Mouse (Mus musculus) CD4-positive, CD25-positive, alpha-beta regulatory T cell, adult 2 months (primary cell): Measurements from ENCODE around the gene Fancd2.
A peak's percentile ranks its signal among the peaks of the same experiment; 100 is the strongest.

Source experiments
- DNase-seq: peaks from one replicate; pipeline ENCODE4 v3.0.0-alpha.2; 2012; ENCODE audit warnings: low read depth, low spot score

Fancd2 gene

GRCm38 (mm10) chr6:113530932-113531839, at the start of gene Fancd2, which contains the start of gene Emc3:
TSS of gene Fancd2 (plus strand) at chr6:113531682.
TSS of gene Emc3 (minus strand) at chr6:113531652.
- DNase-seq, result peak; percentile 92

- DNase-seq, result peak; percentile 71
Observed at GRCm38 (mm10) chr6:113482477-113483099, 48.9 kb upstream of the Fancd2 start.

- DNase-seq, result peak; percentile 96
Observed at GRCm38 (mm10) chr6:113483100-113483615, 48.3 kb upstream of the Fancd2 start, which contains the start of gene Creld1. TSS of gene Creld1 (plus strand) at chr6:113483297.

- peak; percentile 43 for DNase-seq
Observed at GRCm38 (mm10) chr6:113483729-113484128, 47.8 kb upstream of the Fancd2 start.

- DNase-seq, result peak; percentile 42
Observed at GRCm38 (mm10) chr6:113487125-113487576, 44.3 kb upstream of the Fancd2 start.

- DNase-seq, result no peak
Observed at GRCm38 (mm10) chr6:113489410-113489809, 42.1 kb upstream of the Fancd2 start.

GRCm38 (mm10) chr6:113492101-113492864, 39.2 kb upstream of the Fancd2 start:
- DNase-seq, result no peak

- DNase-seq, result peak; percentile 95
Observed at GRCm38 (mm10) chr6:113494258-113494788, 37.2 kb upstream of the Fancd2 start.

GRCm38 (mm10) chr6:113495071-113495675, 36.3 kb upstream of the Fancd2 start:
- DNase-seq, result no peak

GRCm38 (mm10) chr6:113499346-113499745, 32.1 kb upstream of the Fancd2 start:
- no peak for DNase-seq

- no peak for DNase-seq
Observed at GRCm38 (mm10) chr6:113501388-113502084, 29.9 kb upstream of the Fancd2 start, which contains the start of gene Prrt3. TSS of gene Prrt3 (minus strand) at chr6:113501931.

- DNase-seq, result no peak
Observed at GRCm38 (mm10) chr6:113502801-113503200, 28.7 kb upstream of the Fancd2 start.

- DNase-seq, result no peak
Observed at GRCm38 (mm10) chr6:113505689-113506088, 25.8 kb upstream of the Fancd2 start.

GRCm38 (mm10) chr6:113507130-113507529, 24.4 kb upstream of the Fancd2 start:
- no peak for DNase-seq

- DNase-seq, result no peak
Observed at GRCm38 (mm10) chr6:113508272-113508946, 23.1 kb upstream of the Fancd2 start.

- DNase-seq, result no peak
Observed at GRCm38 (mm10) chr6:113508947-113509280, 22.6 kb upstream of the Fancd2 start.

GRCm38 (mm10) chr6:113513944-113514343, 17.5 kb upstream of the Fancd2 start:
- no peak for DNase-seq

- DNase-seq, result no peak
Observed at GRCm38 (mm10) chr6:113514600-113514999, 16.9 kb upstream of the Fancd2 start.

- no peak for DNase-seq
Observed at GRCm38 (mm10) chr6:113517434-113518080, 13.9 kb upstream of the Fancd2 start.
